Mouse (Mus musculus): Measurements from ENCODE around the gene Gfm2. TPM values are rescaled to one million over a fixed set of nuclear protein-coding genes. Genes with fewer than 3 reads are reported as not detected.

Gfm2 gene
- polyA plus RNA-seq, 1 experiment from 2014 or later = 33.5 TPM

DNA sequence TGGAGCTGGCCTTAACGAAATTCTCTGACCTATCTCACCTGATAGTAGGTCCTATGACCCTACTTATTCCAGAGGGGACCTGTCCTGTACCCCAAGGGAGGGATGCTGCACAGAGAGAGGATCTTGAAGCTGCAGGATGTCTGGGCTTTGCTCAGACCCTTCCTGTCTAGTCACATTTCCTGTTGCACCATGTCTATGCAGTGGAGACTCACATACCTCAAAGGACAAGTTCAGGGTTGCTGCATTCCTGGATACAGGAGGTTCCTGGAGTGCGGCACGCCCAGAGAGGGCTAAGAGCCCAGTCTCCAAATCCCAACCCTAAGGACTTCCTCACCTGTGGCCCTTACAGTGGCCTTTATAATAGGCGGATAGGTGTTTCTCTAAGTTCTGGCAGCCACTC lies 48.6 kb downstream of the Gfm2 start:
- H3K4me3 ChIP-seq (ENCODE audit: low read length) = no peak overlapping the region
- no peaks in the 10 kb centered on the region for H3K4me1 ChIP-seq (ENCODE audit: insufficient read depth, low read length)
- no peaks in the 10 kb centered on the region for H3K9me3 ChIP-seq (ENCODE audit: low read length)
- no peaks in the 10 kb centered on the region; the same call in 1 of the 2 replicates for H3K36me3 ChIP-seq (ENCODE audit: insufficient read depth, low read length)
- no peak for ATAC-seq (ENCODE audit: low FRiP score, low TSS enrichment)
- no peak overlapping the region for H3K27ac ChIP-seq (ENCODE audit: low read length)
- H3K27me3 ChIP-seq (ENCODE audit: insufficient read depth, low read length) = no peaks in the 10 kb centered on the region
- 83% methylated on average over 4 of the region's 4 CpGs for WGBS
- no peak overlapping the region for H3K4me2 ChIP-seq (replicated peaks; ENCODE audit: low read depth, low read length)
- H3K9ac ChIP-seq (replicated peaks; ENCODE audit: low read length) = no peak overlapping the region

- no peak overlapping the region for H3K4me3 ChIP-seq (ENCODE audit: low read length)
- no peak overlapping the region for H3K4me2 ChIP-seq (replicated peaks; ENCODE audit: low read depth, low read length)
- no peak for ATAC-seq (ENCODE audit: low FRiP score, low TSS enrichment)
- H3K9me3 ChIP-seq (ENCODE audit: low read length) = no peaks in the 10 kb centered on the region
- H3K9ac ChIP-seq (replicated peaks; ENCODE audit: low read length) = no peak overlapping the region
- H3K4me1 ChIP-seq (ENCODE audit: insufficient read depth, low read length) = no peaks in the 10 kb centered on the region
- H3K36me3 ChIP-seq (ENCODE audit: insufficient read depth, low read length) = no peaks in the 10 kb centered on the region; the same call in 1 of the 2 replicates
- no peak overlapping the region for H3K27ac ChIP-seq (ENCODE audit: low read length)
- no peaks in the 10 kb centered on the region for H3K27me3 ChIP-seq (ENCODE audit: insufficient read depth, low read length)
- 83% methylated on average over 5 of the region's 5 CpGs for WGBS
Measured at GRCm38 (mm10) chr13:97187693-97188092, 50.0 kb downstream of the Gfm2 start.

GRCm38 (mm10) chr13:97192649-97193048 lies 54.9 kb downstream of the Gfm2 start:
- 86% methylated on average over 11 of the region's 11 CpGs for WGBS
- no peak overlapping the region for H3K4me2 ChIP-seq (replicated peaks; ENCODE audit: low read depth, low read length)
- no peaks in the 10 kb centered on the region for H3K9me3 ChIP-seq (ENCODE audit: low read length)
- no peak overlapping the region for H3K9ac ChIP-seq (replicated peaks; ENCODE audit: low read length)
- no peak overlapping the region for H3K4me3 ChIP-seq (ENCODE audit: low read length)
- H3K27me3 ChIP-seq (ENCODE audit: insufficient read depth, low read length) = no peaks in the 10 kb centered on the region
- 0 out of 2 replicates have a peak, but pooled peaks cover 3% of the 10 kb centered on the region for H3K4me1 ChIP-seq (ENCODE audit: insufficient read depth, low read length)
- H3K36me3 ChIP-seq (ENCODE audit: insufficient read depth, low read length) = no peaks in the 10 kb centered on the region
- H3K27ac ChIP-seq (ENCODE audit: low read length) = no peak overlapping the region
- ATAC-seq (ENCODE audit: low FRiP score, low TSS enrichment) = no peak

DNA sequence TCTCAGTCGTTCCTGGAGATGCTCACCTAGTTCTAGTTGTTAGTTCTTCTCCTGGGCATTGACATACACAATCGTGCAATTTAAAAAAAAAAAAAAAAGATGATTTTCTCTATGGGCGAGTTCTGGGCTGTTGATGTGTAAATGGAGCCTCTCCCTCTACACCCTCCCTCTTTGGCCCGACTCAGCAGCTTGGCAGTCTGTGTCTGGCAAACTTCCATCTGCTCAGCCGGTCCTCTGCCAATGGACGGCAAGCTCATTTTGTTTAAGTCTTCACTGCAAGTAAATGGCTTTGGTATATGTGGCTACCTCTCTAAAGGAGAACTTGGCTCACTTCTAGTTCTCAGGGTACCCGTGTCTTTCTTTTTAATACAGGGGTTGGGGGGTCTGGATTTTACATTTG lies 55.7 kb downstream of the Gfm2 start:
- no peak overlapping the region for H3K27ac ChIP-seq (ENCODE audit: low read length)
- H3K9me3 ChIP-seq (ENCODE audit: low read length) = no peaks in the 10 kb centered on the region
- H3K9ac ChIP-seq (replicated peaks; ENCODE audit: low read length) = no peak overlapping the region
- no peaks in the 10 kb centered on the region for H3K27me3 ChIP-seq (ENCODE audit: insufficient read depth, low read length)
- 0 out of 2 replicates have a peak, but pooled peaks cover 5% of the 10 kb centered on the region for H3K4me1 ChIP-seq (ENCODE audit: insufficient read depth, low read length)
- H3K36me3 ChIP-seq (ENCODE audit: insufficient read depth, low read length) = no peaks in the 10 kb centered on the region
- ATAC-seq (ENCODE audit: low FRiP score, low TSS enrichment) = no peak
- no peak overlapping the region for H3K4me3 ChIP-seq (ENCODE audit: low read length)
- no peak overlapping the region for H3K4me2 ChIP-seq (replicated peaks; ENCODE audit: low read depth, low read length)
- 71% methylated on average over 7 of the region's 7 CpGs for WGBS

DNA sequence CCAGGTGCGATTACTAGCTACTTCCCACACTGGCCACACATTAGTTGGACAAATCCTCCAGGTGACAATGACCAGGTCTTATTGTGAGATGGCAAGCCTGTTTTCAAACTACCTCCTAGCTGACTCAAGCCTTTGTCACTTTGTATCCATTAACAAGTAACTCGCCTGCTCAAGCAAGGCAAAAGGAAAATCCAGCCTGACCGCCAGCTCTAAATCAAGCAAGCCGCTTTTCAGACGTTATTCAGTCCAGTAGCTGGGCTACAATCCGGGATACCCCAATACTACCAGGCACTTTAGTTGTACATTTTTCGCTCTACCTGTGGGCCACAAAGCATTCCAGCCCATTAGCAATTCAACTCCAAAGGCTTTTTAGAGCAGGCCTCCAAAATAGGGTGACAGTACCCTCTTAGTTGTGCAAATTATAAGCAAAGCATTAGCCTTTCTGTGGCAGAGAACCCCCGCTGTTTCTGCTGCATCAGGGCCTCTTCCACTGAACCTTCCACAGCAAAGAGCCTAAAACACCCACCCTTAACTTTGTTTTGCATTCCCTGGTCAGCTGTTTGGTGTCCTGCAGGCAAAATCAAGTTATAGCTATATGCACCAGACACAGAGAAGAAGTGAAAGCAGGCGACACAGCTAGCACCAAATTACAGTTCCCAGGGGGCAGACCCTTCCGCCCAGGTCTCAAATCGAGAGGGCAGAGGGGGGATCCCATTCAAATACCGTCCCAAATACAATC lies 58.6 kb downstream of the Gfm2 start:
- no peak for ATAC-seq (ENCODE audit: low FRiP score, low TSS enrichment)
- H3K27ac ChIP-seq (ENCODE audit: low read length) = no peak overlapping the region
- H3K9ac ChIP-seq (replicated peaks; ENCODE audit: low read length) = 0 out of 2 replicates have a peak overlapping the region, but pooled peaks have one; percentile 29
- H3K4me1 ChIP-seq (ENCODE audit: insufficient read depth, low read length) = 0 out of 2 replicates have a peak, but pooled peaks cover 5% of the 10 kb centered on the region
- H3K9me3 ChIP-seq (ENCODE audit: low read length) = no peaks in the 10 kb centered on the region
- no peaks in the 10 kb centered on the region for H3K36me3 ChIP-seq (ENCODE audit: insufficient read depth, low read length)
- WGBS = 66% methylated on average over 12 of the region's 12 CpGs
- H3K27me3 ChIP-seq (ENCODE audit: insufficient read depth, low read length) = no peaks in the 10 kb centered on the region
- no peak overlapping the region for H3K4me2 ChIP-seq (replicated peaks; ENCODE audit: low read depth, low read length)
- no peak overlapping the region for H3K4me3 ChIP-seq (ENCODE audit: low read length)

- Histone ChIP-seq H3K27ac (ENCODE audit: low read length) (no peak overlapping the region), H3K9ac (replicated peaks; ENCODE audit: low read length) (0 out of 2 replicates have a peak overlapping the region, but pooled peaks have one; percentile 29), H3K4me3 (ENCODE audit: low read length) (no peak overlapping the region), H3K4me1 (ENCODE audit: insufficient read depth, low read length) (0 out of 2 replicates have a peak, but pooled peaks cover 5% of the 10 kb centered on the region), H3K9me3 (ENCODE audit: low read length) (no peaks in the 10 kb centered on the region), H3K27me3 (ENCODE audit: insufficient read depth, low read length) (no peaks in the 10 kb centered on the region), H3K36me3 (ENCODE audit: insufficient read depth, low read length) (no peaks in the 10 kb centered on the region), H3K4me2 (replicated peaks; ENCODE audit: low read depth, low read length) (no peak overlapping the region)
- no peak for ATAC-seq (ENCODE audit: low FRiP score, low TSS enrichment)
- 91% methylated on average over 2 of the region's 2 CpGs for WGBS
Measured at GRCm38 (mm10) chr13:97196925-97197218, 59.1 kb downstream of the Gfm2 start.

- peak within 1 kb of the TSS; percentile 77 for H3K27ac ChIP-seq (ENCODE audit: low read length)
- H3K4me1 ChIP-seq (ENCODE audit: insufficient read depth, low read length) = 0 out of 2 replicates have a peak, but pooled peaks cover 5% of the 10 kb centered on the region
- H3K27me3 ChIP-seq (ENCODE audit: insufficient read depth, low read length) = no peaks in the 10 kb centered on the region
- peak within 1 kb of the TSS; percentile 70 for H3K9ac ChIP-seq (replicated peaks; ENCODE audit: low read length)
- WGBS = under 1% methylated on average over 45 of the region's 45 CpGs
- H3K36me3 ChIP-seq (ENCODE audit: insufficient read depth, low read length) = no peaks in the 10 kb centered on the region
- peak within 1 kb of the TSS; percentile 83 for H3K4me2 ChIP-seq (replicated peaks; ENCODE audit: low read depth, low read length)
- H3K4me3 ChIP-seq (ENCODE audit: low read length) = peak within 1 kb of the TSS; percentile 70
- peak; percentile 96 for ATAC-seq (ENCODE audit: low FRiP score, low TSS enrichment)
- H3K9me3 ChIP-seq (ENCODE audit: low read length) = no peaks in the 10 kb centered on the region
Measured at GRCm38 (mm10) chr13:97197932-97198562, 60.3 kb downstream of the Gfm2 start, which contains the start of gene Hexb. Gene Hexb (minus strand): TSS chr13:97198357.

DNA sequence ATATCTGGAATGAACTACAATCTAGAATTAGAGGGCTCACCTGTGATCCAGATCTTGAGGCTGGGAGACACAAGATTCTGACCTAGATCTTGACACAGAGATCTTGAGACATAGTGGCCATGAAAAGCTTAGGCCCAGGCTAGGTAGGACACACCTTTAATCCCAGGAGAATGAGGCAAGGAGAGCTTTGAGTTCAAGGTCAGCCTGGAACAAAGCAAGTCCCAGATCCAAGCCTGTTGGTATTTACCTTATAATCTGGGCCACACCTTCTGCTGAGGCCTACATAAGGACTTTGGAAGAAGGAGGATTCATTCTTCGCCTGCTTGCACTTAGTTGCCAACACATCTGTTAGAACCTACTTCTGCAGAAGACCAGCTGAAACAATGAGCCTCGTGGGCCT lies 61.4 kb downstream of the Gfm2 start:
- 0 out of 2 replicates have a peak, but pooled peaks cover 5% of the 10 kb centered on the region for H3K4me1 ChIP-seq (ENCODE audit: insufficient read depth, low read length)
- H3K4me3 ChIP-seq (ENCODE audit: low read length) = no peak overlapping the region
- H3K36me3 ChIP-seq (ENCODE audit: insufficient read depth, low read length) = no peaks in the 10 kb centered on the region
- H3K27ac ChIP-seq (ENCODE audit: low read length) = no peak overlapping the region
- no peak overlapping the region for H3K4me2 ChIP-seq (replicated peaks; ENCODE audit: low read depth, low read length)
- no peak overlapping the region for H3K9ac ChIP-seq (replicated peaks; ENCODE audit: low read length)
- no peaks in the 10 kb centered on the region for H3K27me3 ChIP-seq (ENCODE audit: insufficient read depth, low read length)
- 83% methylated on average over 2 of the region's 2 CpGs for WGBS
- ATAC-seq (ENCODE audit: low FRiP score, low TSS enrichment) = no peak
- H3K9me3 ChIP-seq (ENCODE audit: low read length) = no peaks in the 10 kb centered on the region

- H3K9me3 ChIP-seq (ENCODE audit: low read length) = no peaks in the 10 kb centered on the region
- no peak overlapping the region for H3K4me3 ChIP-seq (ENCODE audit: low read length)
- 52% methylated on average over 7 of the region's 7 CpGs for WGBS
- H3K36me3 ChIP-seq (ENCODE audit: insufficient read depth, low read length) = no peaks in the 10 kb centered on the region
- H3K4me2 ChIP-seq (replicated peaks; ENCODE audit: low read depth, low read length) = no peak overlapping the region
- ATAC-seq (ENCODE audit: low FRiP score, low TSS enrichment) = no peak
- no peaks in the 10 kb centered on the region for H3K27me3 ChIP-seq (ENCODE audit: insufficient read depth, low read length)
- H3K27ac ChIP-seq (ENCODE audit: low read length) = no peak overlapping the region
- peaks cover 9% of the 10 kb centered on the region; the same call in 1 of the 2 replicates for H3K4me1 ChIP-seq (ENCODE audit: insufficient read depth, low read length)
- H3K9ac ChIP-seq (replicated peaks; ENCODE audit: low read length) = no peak overlapping the region
Measured at GRCm38 (mm10) chr13:97201076-97201475, 63.3 kb downstream of the Gfm2 start.

- no peak overlapping the region for H3K4me3 ChIP-seq (ENCODE audit: low read length)
- WGBS = 73% methylated on average over 4 of the region's 4 CpGs
- peaks cover 9% of the 10 kb centered on the region; the same call in 1 of the 2 replicates for H3K4me1 ChIP-seq (ENCODE audit: insufficient read depth, low read length)
- no peak overlapping the region for H3K27ac ChIP-seq (ENCODE audit: low read length)
- ATAC-seq (ENCODE audit: low FRiP score, low TSS enrichment) = no peak
- no peaks in the 10 kb centered on the region for H3K27me3 ChIP-seq (ENCODE audit: insufficient read depth, low read length)
- H3K9ac ChIP-seq (replicated peaks; ENCODE audit: low read length) = no peak overlapping the region
- H3K4me2 ChIP-seq (replicated peaks; ENCODE audit: low read depth, low read length) = no peak overlapping the region
- no peaks in the 10 kb centered on the region for H3K36me3 ChIP-seq (ENCODE audit: insufficient read depth, low read length)
- no peaks in the 10 kb centered on the region for H3K9me3 ChIP-seq (ENCODE audit: low read length)
Measured at GRCm38 (mm10) chr13:97201896-97202295, 64.2 kb downstream of the Gfm2 start.
